Mouse (Mus musculus) heart, postnatal 0 days (tissue): ENCODE results near the gene Psg16. TPM values are rescaled to one million over a fixed set of nuclear protein-coding genes. Genes with fewer than 3 reads are reported as not detected.
"Not testable (repeated sequence)": the region's sequence is repeated elsewhere in the genome, so short reads cannot be mapped to it uniquely, and the experiment has no call there.

Experiments
- ATAC-seq: fragments of 200-750 bp; cut with Nextera tagmentation; 2 replicates; pipeline ENCODE4 v1.8.0; 2017; ENCODE audit warnings: low read depth, moderate number of reproducible peaks, moderate library complexity; ENCODE audit not compliant: insufficient read depth
- DNase-seq: peaks from one replicate; pipeline ENCODE4 v3.0.0-alpha.2; 2016; ENCODE audit warnings: low spot score
- H3K27ac ChIP-seq: fragments of 300-500 bp; sonication (generic); 2 replicates; pipeline ENCODE4 v1.5.1; 2014; ENCODE audit warnings: low read depth, mild to moderate bottlenecking
- H3K27me3 ChIP-seq: fragments of 300-500 bp; sonication (generic); 2 replicates; pipeline ENCODE4 v1.6.1; 2014; ENCODE audit warnings: low read length, mixed read lengths; ENCODE audit not compliant: control insufficient read depth, insufficient read depth
- H3K36me3 ChIP-seq: fragments of 300-500 bp; sonication (generic); replicated peaks from 2 replicates; pipeline ENCODE4 v1.6.1; 2014; ENCODE audit warnings: low read length, mixed read lengths; ENCODE audit not compliant: control insufficient read depth, insufficient read depth
- H3K4me1 ChIP-seq: fragments of 300-500 bp; sonication (generic); 2 replicates; pipeline ENCODE4 v1.6.1; 2014; ENCODE audit warnings: antibody characterized with exemption; ENCODE audit not compliant: control insufficient read depth, insufficient read depth
- H3K4me2 ChIP-seq: fragments of 300-500 bp; sonication (generic); 2 replicates; pipeline ENCODE4 v1.6.1; 2014; ENCODE audit warnings: low read depth, mild to moderate bottlenecking, low read length, moderate library complexity
- H3K4me3 ChIP-seq: fragments of 300-500 bp; sonication (generic); 2 replicates; pipeline ENCODE4 v1.5.1; 2014; ENCODE audit warnings: low read depth, low read length
- H3K9ac ChIP-seq: fragments of 300-500 bp; sonication (generic); replicated peaks from 2 replicates; pipeline ENCODE4 v1.6.1; 2014; ENCODE audit warnings: low read depth, low read length, mixed read lengths
- H3K9me3 ChIP-seq: fragments of 300-500 bp; sonication (generic); replicated peaks from 2 replicates; pipeline ENCODE4 v1.6.1; 2016; ENCODE audit warnings: low read length; ENCODE audit not compliant: control insufficient read depth
- CTCF ChIP-seq: IDR thresholded peaks from 2 replicates; pipeline ENCODE4 v1.5.1; 2016; ENCODE audit warnings: antibody characterized with exemption, control low read depth, low read depth
- EP300 ChIP-seq: IDR thresholded peaks from 2 replicates; pipeline ENCODE4 v1.6.1; 2016; ENCODE audit warnings: antibody characterized with exemption, low read depth
- WGBS: fragments of 180-500 bp; shearing (Covaris S2); extraction: QIAGEN DNeasy Blood & Tissue Kit; methylation state at CpG from one replicate; pipeline ENCODE4 v1.1.7; 2014; 5-methylcytosine and 5-hydroxymethylcytosine counted together
- polyA plus RNA-seq: library from polyadenylated mRNA; unstranded; fragments of >200 nt; fragmentation: Nextera tagmentation; extraction: Ambion mirVana; gene quantifications from 2 replicates; pipeline ENCODE4 v1.2.1, GENCODE M21; 2015
- total RNA-seq: library from RNA; depleted of rRNA; stranded (reverse); fragments of >200 nt; gene quantifications from 2 replicates; pipeline ENCODE4 v1.2.3, GENCODE M21; 2014; ENCODE audit warnings: low replicate concordance

Gene Psg16
- total and polyA plus RNA-seq, 2 experiments from 2014 or later, result 0.12 TPM; not detected in 1

GRCm38 (mm10) chr7:17091280-17091679 is 17.4 kb downstream of the Psg16 start:
- no peaks in the 10 kb centered on the region for H3K4me1 ChIP-seq
- no peak overlapping the region for H3K4me2 ChIP-seq
- TF ChIP-seq CTCF, result peak; percentile 25; the same call in 1 of the 2 replicates
- TF ChIP-seq EP300, result no peak
- 6% methylated on average over 1 of the region's 1 CpGs for WGBS
- no peaks in the 10 kb centered on the region for H3K36me3 ChIP-seq
- ATAC-seq, result no peak
- H3K9ac ChIP-seq, result no peak overlapping the region
- no peak for DNase-seq
- H3K9me3 ChIP-seq, result no peaks in the 10 kb centered on the region
- no peak overlapping the region for H3K27ac ChIP-seq
- H3K27me3 ChIP-seq, result no peaks in the 10 kb centered on the region
- no peak overlapping the region for H3K4me3 ChIP-seq

- not testable (repeated sequence) for DNase-seq, H3K27ac ChIP-seq, H3K9me3 ChIP-seq, H3K36me3 ChIP-seq, H3K27me3 ChIP-seq, H3K4me1 ChIP-seq, H3K9ac ChIP-seq, ATAC-seq, H3K4me3 ChIP-seq, H3K4me2 ChIP-seq
- 81% methylated on average over 13 of the region's 13 CpGs for WGBS
Measured at GRCm38 (mm10) chr7:17101631-17102030, 27.8 kb downstream of the Psg16 start.

GRCm38 (mm10) chr7:17135307-17135706 is 61.5 kb downstream of the Psg16 start:
- 50% methylated on average over 1 of the region's 1 CpGs for WGBS

GRCm38 (mm10) chr7:17149931-17150330 is 76.1 kb downstream of the Psg16 start, which contains the start of gene Ceacam3:
Gene Ceacam3 (plus strand): TSS chr7:17150282.
- no peak for DNase-seq
- no peaks in the 10 kb centered on the region for H3K36me3 ChIP-seq
- 66% methylated on average over 2 of the region's 2 CpGs for WGBS
- no peaks in the 10 kb centered on the region for H3K4me1 ChIP-seq
- no peak within 1 kb of the TSS for H3K4me3 ChIP-seq
- H3K9ac ChIP-seq, result no peak within 1 kb of the TSS
- 0 out of 2 replicates have a peak, but pooled peaks cover 6% of the 10 kb centered on the region for H3K9me3 ChIP-seq
- ATAC-seq, result no peak
- TF ChIP-seq EP300 (no peak), CTCF (no peak)
- no peak within 1 kb of the TSS for H3K4me2 ChIP-seq
- H3K27ac ChIP-seq, result no peak within 1 kb of the TSS
- no peaks in the 10 kb centered on the region for H3K27me3 ChIP-seq

More at GRCm38 (mm10) chr7:17135307-17135706, 61.5 kb downstream of the Psg16 start:
- H3K9ac ChIP-seq, result no peak overlapping the region
- DNase-seq (no peak), ATAC-seq (no peak)
- H3K27ac ChIP-seq, result no peak overlapping the region
- H3K4me2 ChIP-seq, result no peak overlapping the region
- TF ChIP-seq EP300 (no peak), CTCF (no peak)
- no peaks in the 10 kb centered on the region for H3K9me3 ChIP-seq
- no peaks in the 10 kb centered on the region for H3K36me3 ChIP-seq
- no peaks in the 10 kb centered on the region for H3K27me3 ChIP-seq
- no peak overlapping the region for H3K4me3 ChIP-seq
- H3K4me1 ChIP-seq, result no peaks in the 10 kb centered on the region

- DNase-seq, result no peak
- H3K4me3 ChIP-seq, result no peak overlapping the region
- TF ChIP-seq CTCF (peak; percentile 56), EP300 (no peak)
Measured at GRCm38 (mm10) chr7:17155634-17156033, 81.8 kb downstream of the Psg16 start.

GRCm38 (mm10) chr7:17156885-17157677 is 83.2 kb downstream of the Psg16 start:
- ATAC-seq, result no peak
- no peak overlapping the region for H3K27ac ChIP-seq
- TF ChIP-seq EP300 (no peak), CTCF (no peak)
- no peaks in the 10 kb centered on the region for H3K4me1 ChIP-seq
- no peak overlapping the region for H3K9ac ChIP-seq
- H3K27me3 ChIP-seq, result no peaks in the 10 kb centered on the region
- H3K9me3 ChIP-seq, result no peaks in the 10 kb centered on the region
- H3K36me3 ChIP-seq, result no peaks in the 10 kb centered on the region
- H3K4me3 ChIP-seq, result no peak overlapping the region
- 50% methylated on average over 3 of the region's 3 CpGs for WGBS
- H3K4me2 ChIP-seq, result no peak overlapping the region
- DNase-seq, result no peak

More at GRCm38 (mm10) chr7:17155634-17156033, 81.8 kb downstream of the Psg16 start:
- 29% methylated on average over 2 of the region's 2 CpGs for WGBS
- Histone ChIP-seq H3K4me2 (no peak overlapping the region), H3K27me3 (no peaks in the 10 kb centered on the region), H3K4me1 (no peaks in the 10 kb centered on the region), H3K9ac (no peak overlapping the region), H3K27ac (no peak overlapping the region), H3K9me3 (no peaks in the 10 kb centered on the region), H3K36me3 (no peaks in the 10 kb centered on the region)
- ATAC-seq, result no peak
